Mouse (Mus musculus) liver, postnatal 0 days (tissue): ENCODE data around the gene Cyp1a1.

Experiments
- CTCF ChIP-seq: sonication (generic); IDR thresholded peaks from 2 replicates; pipeline ENCODE4 v1.5.1; 2016; ENCODE audit warnings: antibody characterized with exemption, low read depth
- EP300 ChIP-seq: IDR thresholded peaks from 2 replicates; pipeline ENCODE4 v1.6.1; 2016; ENCODE audit warnings: antibody characterized with exemption, low read depth, mild to moderate bottlenecking

DNA sequence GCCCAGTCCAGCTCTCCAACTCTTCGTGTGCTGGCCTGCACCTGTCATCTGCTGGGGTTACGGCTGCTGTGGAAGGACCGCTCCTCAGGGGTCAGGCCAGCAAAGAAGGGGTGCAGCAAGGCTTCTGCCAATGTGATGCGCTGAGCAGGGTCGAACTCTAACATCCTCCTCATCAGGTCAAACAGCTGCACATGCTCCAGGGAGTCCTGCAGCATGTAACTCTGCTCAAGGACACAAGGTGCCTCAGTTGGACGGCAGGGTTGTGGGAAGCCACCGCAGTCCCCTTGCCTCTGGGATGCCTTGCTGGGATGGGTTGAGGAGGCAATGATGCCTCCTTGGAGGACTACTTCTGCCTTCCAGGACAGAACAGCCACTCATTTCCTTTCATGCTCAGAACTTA, 63.2 kb downstream of the Cyp1a1 start:
- TF ChIP-seq CTCF (no peak), EP300 (no peak)
